Mouse (Mus musculus) neutrophil, adult 5-6 weeks (primary cell): ENCODE data around the gene Cavin3. TPM values are rescaled to one million over a fixed set of nuclear protein-coding genes. Genes with fewer than 3 reads are reported as not detected.
A peak's percentile ranks its signal among the peaks of the same experiment; 100 is the strongest.

Experiments
- ATAC-seq: fragments of 151-379, 151-347 bp; 2 replicates; pipeline ENCODE4 v1.8.0; 2017; ENCODE audit warnings: mild to moderate bottlenecking, moderate TSS enrichment; ENCODE audit not compliant: insufficient number of reproducible peaks, poor library complexity, low FRiP score, severe bottlenecking; ENCODE audit errors: extremely low read depth
- total RNA-seq: library from RNA; stranded (forward); fragments of 200-1000 nt; gene quantifications from 2 replicates; pipeline ENCODE4 v1.2.3, GENCODE M21; 2017

Gene Cavin3
- total RNA-seq, result not detected in 2 replicates

DNA sequence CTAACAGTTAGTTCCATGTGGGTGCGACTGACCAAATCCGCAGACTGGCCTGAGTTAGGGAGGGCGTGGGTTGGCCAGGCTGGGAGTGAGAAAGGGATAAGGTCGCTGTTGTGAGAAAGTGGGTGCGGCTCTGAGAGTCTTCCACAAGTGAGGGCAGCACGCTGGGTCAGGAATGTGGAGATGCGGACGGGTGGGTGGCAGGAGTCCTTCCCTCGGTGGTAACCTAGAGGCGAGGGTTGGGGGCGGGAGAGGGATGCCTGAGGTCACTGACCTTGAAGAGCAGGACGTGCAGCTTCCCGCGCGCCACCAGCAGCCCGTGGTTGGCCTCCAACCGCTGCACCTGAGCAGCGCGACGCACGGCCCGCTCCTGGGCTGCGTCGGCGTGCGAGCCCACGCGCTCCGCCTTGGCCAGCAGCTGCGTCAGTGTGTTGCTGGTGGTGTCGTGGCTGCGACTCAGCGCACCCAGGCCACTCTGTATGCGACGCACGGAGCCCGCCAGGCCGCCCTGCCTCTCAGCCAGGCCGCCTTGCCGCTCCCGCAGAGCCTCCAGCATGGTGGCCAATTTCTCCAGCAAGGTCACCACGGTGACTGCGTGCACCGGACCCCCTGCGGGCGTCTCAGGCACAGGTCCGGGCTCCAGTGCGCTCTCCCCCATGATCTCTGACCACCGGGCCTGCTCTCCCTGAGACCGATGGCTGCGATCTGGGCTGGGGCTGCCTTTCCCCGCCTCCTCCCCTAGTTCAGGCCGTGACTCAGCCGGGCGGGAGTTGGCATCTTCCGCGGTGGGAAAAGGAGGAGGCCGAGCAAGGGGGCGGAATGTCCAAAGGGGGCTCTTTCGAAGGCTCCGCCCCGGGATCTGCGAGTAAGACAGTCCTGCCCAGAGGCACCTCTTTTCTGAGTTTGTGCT lies at the start of gene Cavin3:
Cavin3 (minus strand) TSS at position 796 of the 907 bp plus-strand sequence.
- no peak for ATAC-seq

DNA sequence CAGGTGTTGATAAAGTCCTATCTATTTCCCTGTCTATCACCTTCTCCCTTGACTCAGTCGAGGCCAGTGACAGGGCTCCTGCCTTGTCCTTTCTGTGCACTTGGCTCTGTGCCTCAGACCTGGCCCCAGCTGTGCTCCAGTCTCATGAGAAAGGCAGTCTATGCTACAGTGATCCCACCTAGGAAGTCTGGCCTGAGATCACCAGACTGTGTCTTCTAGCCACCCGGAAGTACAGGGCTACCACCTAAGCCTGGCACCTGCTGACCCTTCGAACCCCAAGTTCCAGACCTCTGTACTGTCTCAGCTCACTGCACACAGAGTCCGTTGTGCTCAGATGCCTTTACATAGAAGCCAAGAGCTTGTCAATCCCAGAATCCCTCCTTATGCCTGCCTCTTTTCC lies 46.0 kb upstream of the Cavin3 start:
- ATAC-seq, result no peak

GRCm38 (mm10) chr7:105527306-105527937 lies 45.3 kb upstream of the Cavin3 start:
- no peak for ATAC-seq

DNA sequence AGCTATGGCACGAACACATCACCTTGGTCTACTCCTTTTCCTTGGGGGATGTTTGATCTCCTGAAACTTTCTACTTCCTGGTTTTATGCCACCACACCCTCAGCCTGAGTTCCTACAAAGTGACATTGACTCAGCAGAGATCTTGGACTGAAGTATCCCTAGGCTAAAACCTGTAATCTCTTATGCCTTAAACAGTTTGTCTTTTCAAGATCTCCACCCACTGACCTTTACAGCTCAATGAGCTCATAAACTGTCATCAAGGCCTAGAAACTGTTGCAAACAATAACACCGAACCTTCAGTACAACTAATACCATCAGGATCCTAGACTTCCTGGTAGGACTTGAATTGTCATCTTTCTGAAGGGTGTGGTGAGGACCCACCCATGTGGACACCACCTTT lies 42.1 kb upstream of the Cavin3 start:
- no peak for ATAC-seq

DNA sequence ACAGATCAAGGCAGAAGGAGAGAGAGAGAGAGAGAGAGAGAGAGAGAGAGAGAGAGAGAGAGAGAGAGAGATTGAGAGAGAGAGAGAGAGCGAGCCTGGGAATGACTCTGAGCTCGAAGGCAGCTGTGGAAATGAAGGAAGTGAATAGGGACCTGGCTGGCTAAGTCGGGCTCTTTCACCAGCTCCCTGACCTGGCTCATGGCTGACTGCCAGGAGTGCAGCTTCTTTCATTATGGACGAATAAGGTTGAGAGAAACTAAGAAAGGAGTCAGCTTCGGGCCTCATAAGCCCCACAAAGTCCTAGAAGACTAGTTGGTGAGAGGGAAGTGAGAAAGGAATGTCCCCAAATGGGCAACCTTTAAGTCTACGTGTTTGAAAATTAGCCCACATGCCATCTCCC lies 38.1 kb upstream of the Cavin3 start:
- no peak for ATAC-seq

- ATAC-seq, result no peak
Observed at GRCm38 (mm10) chr7:105519771-105520170, 37.7 kb upstream of the Cavin3 start.

GRCm38 (mm10) chr7:105519336-105519735 lies 37.2 kb upstream of the Cavin3 start:
- no peak for ATAC-seq

- no peak for ATAC-seq
Observed at GRCm38 (mm10) chr7:105516669-105517360, 34.7 kb upstream of the Cavin3 start.

DNA sequence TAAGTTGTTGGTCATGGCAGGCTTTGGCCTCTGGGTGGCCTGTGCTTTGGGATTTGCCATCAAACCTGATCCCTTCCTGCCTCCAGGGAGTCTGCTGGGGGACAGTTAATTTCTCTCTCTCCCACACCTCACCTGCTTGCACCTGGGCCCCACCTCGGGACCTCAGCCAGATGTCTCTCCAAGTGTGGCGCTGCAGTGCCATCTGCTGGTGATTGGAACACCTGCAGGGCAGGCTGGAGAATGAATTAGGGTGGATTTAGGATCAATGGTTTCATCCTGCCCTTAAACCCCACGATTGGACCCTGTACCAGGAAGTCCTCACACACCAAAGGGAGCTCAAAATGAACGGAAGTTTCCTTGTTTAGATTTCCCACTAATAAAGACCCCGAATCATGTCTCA lies 33.1 kb upstream of the Cavin3 start:
- peak; percentile 77; the same call in 1 of the 2 replicates for ATAC-seq

- ATAC-seq, result no peak
Observed at GRCm38 (mm10) chr7:105514561-105514960, 32.5 kb upstream of the Cavin3 start.

DNA sequence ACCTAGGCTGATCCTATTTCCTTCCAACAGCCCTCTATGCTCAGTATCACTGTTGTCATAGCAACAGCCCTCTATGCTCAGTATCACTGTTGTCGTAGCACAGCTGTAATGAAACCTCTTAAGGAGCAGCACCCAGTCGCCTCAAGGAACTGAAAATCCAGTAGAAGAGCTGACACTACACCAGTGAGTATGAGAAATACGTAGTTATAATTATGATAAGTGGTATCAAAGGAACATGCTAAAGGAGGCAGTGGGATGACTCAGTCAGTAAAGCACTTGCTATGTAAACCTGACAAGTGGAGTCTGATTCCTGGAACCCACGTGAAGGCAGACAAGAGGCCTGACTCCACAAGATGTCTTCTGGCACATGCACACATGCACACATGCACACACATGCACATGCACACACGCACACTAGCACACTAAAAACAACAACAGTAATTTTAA lies 31.8 kb upstream of the Cavin3 start:
- ATAC-seq, result no peak

DNA sequence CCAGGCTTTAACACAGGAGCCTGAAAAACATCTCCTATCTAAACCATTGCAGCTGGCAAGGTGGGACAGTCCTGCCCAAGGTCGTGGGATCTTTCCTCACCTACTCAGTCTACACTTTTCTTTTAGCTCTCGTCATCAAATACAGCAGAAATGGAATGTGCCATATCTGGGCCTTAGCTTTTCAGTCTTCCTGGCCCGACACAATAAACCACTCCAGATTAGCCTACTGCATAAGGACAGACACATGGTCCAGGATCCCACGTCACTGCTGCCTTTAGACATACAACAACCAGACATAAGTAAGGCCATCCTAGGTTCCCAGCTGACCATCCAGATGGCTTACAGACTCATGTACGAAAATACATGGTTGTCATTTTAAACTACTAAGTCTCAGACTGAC lies 28.0 kb upstream of the Cavin3 start:
- no peak for ATAC-seq

DNA sequence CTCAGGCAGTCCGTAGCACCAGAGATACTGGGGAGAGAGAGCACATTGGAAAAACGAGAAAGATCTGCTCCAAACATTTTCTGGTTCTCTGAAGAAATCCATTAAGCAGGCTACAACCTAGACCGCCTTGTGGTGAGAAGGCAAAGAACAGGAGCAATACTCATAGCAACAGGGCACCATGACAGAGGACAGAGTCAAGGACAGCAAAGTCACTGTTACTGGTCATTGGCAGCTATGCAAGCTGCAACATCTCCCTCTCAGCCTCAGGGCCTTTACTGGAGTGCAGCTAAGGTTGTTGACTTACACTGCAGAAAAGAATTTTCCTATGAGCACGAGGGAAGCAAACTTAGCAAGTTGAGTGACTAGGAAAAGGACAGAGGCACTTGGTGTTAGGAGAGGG lies 25.2 kb upstream of the Cavin3 start:
- ATAC-seq, result no peak

GRCm38 (mm10) chr7:105501984-105502383 lies 19.9 kb upstream of the Cavin3 start:
- no peak for ATAC-seq

- ATAC-seq, result no peak
Observed at GRCm38 (mm10) chr7:105499676-105500075, 17.6 kb upstream of the Cavin3 start.

DNA sequence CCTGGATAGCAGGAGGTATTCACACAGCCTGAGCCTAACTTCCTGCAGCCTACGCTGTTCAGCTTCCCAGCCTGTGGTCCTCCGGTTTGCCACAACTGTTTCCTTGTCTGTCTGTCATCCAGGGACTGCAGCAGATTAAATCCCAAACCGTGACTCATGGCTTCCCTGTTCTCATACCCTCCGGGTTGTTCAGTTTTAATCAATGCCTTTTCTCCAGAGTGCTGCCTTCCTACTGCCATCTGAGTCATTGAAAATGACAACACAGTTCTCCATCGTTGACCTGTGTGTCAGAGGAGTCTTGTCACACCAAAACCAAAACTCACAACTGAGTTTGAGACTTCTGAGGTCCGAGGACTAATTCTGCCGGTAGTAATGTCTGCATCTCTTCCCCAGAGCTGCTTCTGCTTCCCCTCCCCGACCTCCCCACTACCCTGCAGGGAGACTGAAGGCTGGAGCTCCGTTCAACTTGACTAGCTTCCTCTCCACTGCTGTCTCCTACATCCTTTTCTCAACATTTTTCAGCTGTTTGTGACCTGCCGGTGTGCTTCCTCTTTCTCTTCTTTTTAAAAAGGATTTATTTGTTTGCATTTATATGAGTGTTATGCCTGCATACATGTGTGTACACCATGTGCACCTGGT lies 16.9 kb upstream of the Cavin3 start:
- no peak for ATAC-seq

GRCm38 (mm10) chr7:105497881-105498280 lies 15.8 kb upstream of the Cavin3 start:
- no peak for ATAC-seq

- ATAC-seq, result no peak
Observed at GRCm38 (mm10) chr7:105487104-105487876, 5.2 kb upstream of the Cavin3 start.

GRCm38 (mm10) chr7:105485029-105485428 lies 2.9 kb upstream of the Cavin3 start:
- ATAC-seq, result no peak
